Mouse (Mus musculus): ENCODE data around the gene Gps2.

- no peak for TF ChIP-seq POLR2A (IDR thresholded peaks at IDR 0.05; ENCODE audit: control insufficient read depth, extremely low read depth, insufficient read depth, low read length, poor library complexity)
- no peak for TF ChIP-seq CTCF (IDR thresholded peaks at IDR 0.05; ENCODE audit: borderline replicate concordance, control insufficient read depth, extremely low read depth, insufficient read depth, low read length, poor library complexity)
Observed at GRCm38 (mm10) chr11:69952274-69952673, 38.6 kb downstream of the Gps2 start.

Data from thymus, adult 2 months (tissue).